Mouse (Mus musculus): Measurements from ENCODE around the gene Vwa8.

The Vwa8 gene

GRCm38 (mm10) chr14:79226741-79227140, 377.9 kb downstream of the Vwa8 start:
- no peak for DNase-seq (ENCODE audit: low read depth)

- no peak for DNase-seq (ENCODE audit: low read depth)
These were observed 379.1 kb downstream of the Vwa8 start for GRCm38 (mm10) chr14:79227955-79228354.

- DNase-seq (ENCODE audit: low read depth): no peak
These were observed 382.8 kb downstream of the Vwa8 start for GRCm38 (mm10) chr14:79231677-79232076.

- DNase-seq (ENCODE audit: low read depth): no peak
These were observed 384.8 kb downstream of the Vwa8 start for GRCm38 (mm10) chr14:79233697-79234096.

- no peak for DNase-seq (ENCODE audit: low read depth)
These were observed 385.7 kb downstream of the Vwa8 start for GRCm38 (mm10) chr14:79234513-79234912.

- DNase-seq (ENCODE audit: low read depth): no peak
These were observed 386.3 kb downstream of the Vwa8 start for GRCm38 (mm10) chr14:79235157-79235556.

GRCm38 (mm10) chr14:79236261-79236660, 387.4 kb downstream of the Vwa8 start:
- DNase-seq (ENCODE audit: low read depth): no peak

- DNase-seq (ENCODE audit: low read depth): no peak
These were observed 390.6 kb downstream of the Vwa8 start for GRCm38 (mm10) chr14:79239402-79239801.

- peak; percentile 28 for DNase-seq (ENCODE audit: low read depth)
These were observed 392.3 kb downstream of the Vwa8 start for GRCm38 (mm10) chr14:79241057-79241570.

GRCm38 (mm10) chr14:79241656-79242385, 393.0 kb downstream of the Vwa8 start:
- no peak for DNase-seq (ENCODE audit: low read depth)

GRCm38 (mm10) chr14:79242386-79242720, 393.5 kb downstream of the Vwa8 start:
- no peak for DNase-seq (ENCODE audit: low read depth)

GRCm38 (mm10) chr14:79243038-79243883, 394.4 kb downstream of the Vwa8 start:
- peak; percentile 93 for DNase-seq (ENCODE audit: low read depth)

GRCm38 (mm10) chr14:79244571-79244970, 395.7 kb downstream of the Vwa8 start:
- no peak for DNase-seq (ENCODE audit: low read depth)

- no peak for DNase-seq (ENCODE audit: low read depth)
These were observed 403.0 kb downstream of the Vwa8 start for GRCm38 (mm10) chr14:79251727-79252285.
